Mouse (Mus musculus): ENCODE results near the gene Ankrd33b.
A peak's percentile ranks its signal among the peaks of the same experiment; 100 is the strongest.

Gene Ankrd33b

DNA sequence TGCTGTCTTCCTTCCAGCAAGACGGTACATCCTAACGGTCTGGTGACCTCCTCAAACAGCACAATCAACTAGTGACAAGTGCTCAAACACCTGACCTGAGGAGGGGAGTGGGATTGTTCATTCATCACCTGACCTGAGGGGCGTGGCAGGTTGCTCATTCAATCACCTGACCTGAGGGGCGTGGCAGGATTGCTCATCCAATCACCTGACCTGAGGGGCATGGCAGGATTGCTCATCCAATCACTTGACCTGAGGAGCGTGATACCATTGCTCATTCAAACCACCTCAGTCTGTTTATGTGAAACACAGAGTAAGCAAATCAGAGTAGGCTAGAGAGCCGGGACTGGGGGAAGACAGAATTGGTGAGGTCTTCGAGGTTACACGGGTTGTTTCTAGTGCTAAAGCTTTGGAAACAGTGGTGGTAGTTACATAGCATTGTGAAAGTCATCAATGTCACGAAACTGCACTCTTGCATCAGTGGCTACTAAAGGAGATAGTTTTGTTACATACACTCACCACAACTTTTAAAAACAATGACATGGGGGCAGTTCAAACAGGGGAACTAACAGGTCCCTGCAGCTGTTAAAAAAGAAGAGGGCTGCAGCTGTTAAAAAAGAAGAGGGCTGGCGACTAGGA lies 28.8 kb downstream of the Ankrd33b start:
- ATAC-seq (ENCODE audit: low TSS enrichment): no peak

DNA sequence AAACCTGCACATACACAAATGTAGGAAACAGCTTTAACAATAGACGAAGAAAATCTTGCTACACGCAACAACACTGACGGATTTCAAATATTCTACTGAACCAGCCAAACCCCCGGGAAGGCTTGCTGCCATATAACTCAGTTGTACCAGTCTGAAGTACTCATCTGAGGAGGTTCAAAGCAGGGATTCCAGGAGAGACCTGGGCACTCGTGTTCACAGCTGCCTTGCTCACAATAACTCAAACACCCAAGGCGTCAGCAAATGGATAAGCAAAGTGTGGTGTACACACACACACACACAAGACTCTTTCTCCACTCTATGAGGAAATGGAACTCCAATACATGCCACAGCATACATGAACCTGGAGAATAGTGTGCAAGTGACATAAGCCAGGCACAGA lies 29.5 kb downstream of the Ankrd33b start:
- ATAC-seq (ENCODE audit: low TSS enrichment): no peak

DNA sequence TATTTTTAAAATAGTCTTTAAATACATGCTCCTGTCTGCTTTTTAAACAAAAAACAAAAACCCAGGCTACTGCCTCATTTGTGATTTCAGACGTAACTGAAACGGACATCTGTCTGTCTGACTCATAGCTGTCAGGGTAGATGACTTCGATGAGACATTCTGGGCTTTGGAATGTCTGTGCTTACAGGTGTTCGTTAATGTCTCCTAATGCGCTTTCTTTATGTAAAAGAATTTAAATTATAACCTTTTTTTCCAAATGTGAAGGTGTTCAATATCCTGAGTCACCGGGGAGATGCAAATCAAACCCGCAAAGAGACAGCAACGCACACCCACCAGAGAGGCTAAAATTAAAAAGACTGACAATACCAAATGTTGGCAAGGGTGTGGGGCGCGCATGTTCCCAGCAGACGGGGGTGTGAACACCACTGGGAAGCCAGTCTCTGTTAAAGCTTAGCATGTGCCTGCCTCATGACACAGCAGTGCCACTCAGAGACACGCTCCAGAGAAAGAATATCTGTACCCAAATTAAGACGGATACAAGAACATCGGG lies 30.3 kb downstream of the Ankrd33b start:
- peak; percentile 79 for ATAC-seq (ENCODE audit: low TSS enrichment)

DNA sequence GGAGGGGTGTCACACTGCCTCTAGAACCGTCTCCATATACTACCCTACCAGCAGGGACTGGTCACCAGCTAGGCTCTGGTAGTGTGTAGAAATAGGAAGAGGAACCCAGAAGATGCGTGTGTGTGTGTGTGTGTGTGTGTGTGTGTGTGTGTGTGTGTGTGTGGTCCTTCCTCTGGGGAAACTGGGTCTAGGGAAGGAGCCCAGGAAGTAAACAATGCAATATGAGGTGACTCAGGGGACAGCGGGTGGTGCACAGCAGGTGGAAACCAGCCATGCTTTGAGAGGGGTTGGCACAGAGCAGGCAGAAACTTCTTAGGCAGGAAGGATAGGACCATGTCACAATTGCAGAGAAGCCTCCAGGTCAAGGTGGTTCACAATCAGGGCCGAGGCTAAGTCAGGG lies 30.8 kb downstream of the Ankrd33b start:
- ATAC-seq (ENCODE audit: low TSS enrichment): no peak

DNA sequence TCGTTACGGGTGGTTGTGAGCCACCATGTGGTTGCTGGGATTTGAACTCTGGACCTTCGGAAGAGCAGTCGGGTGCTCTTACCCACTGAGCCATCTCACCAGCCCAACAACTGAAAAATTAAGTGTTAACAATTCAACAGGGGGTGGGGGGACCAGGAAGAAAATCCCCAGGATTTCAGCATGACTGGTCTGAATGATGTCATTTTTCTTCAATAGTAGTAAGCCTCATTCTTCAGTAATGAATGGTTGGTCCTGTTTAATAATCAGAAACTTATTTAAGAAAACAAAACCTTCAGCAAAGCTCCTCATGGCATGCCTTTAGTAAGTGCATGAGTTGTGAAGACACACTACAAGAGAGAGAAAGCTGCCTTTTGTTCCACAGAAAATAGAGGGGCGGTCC lies 32.7 kb downstream of the Ankrd33b start:
- ATAC-seq (ENCODE audit: low TSS enrichment): no peak

DNA sequence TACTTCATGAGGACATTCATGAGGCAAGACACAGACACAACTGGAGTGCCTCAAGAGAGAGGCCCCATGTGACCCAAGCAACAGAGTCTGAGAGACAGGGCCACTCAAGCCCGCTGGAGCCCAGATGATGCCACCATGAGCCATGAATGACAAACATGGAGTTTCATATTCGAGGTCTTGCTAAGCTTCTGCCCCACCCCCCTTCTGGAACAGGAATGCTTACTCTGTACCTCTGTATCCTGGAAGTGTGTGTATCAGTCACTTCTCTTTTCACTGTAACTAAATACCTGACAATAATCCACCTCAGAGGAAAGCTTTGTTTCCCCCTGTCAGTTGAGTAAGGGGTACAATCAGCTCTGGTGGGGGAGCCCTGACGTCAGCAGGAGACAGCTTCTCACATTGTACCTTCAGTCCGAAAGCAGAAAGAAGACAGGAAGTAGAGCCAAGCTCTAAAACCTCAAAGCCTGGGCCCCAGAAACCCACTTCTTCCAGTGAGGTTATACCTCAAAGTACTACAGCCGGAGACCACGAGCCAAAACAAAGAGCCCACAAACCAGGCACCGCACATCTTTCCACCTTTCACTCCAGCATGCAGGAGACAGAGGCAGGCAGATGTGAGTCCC lies 34.9 kb downstream of the Ankrd33b start:
- no peak for ATAC-seq (ENCODE audit: low TSS enrichment)

DNA sequence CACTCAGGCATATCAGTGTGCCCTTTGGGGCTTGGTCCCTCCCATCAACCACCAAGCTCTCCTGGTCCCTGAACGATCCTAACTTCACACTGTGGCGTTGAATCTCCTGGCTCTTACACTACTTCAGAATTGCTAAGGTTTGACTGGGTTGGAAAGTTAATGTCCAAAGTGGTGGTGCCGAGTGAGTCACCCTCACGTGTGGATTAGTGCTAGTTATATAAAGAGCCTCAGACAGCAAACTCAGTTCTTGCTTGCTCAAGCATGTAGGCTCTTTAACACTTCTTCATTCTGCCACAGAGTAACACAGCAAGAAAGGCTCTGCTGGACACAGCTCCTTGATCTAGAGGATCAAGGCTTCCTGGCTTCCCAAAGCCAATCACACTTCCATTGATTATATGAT lies 35.8 kb downstream of the Ankrd33b start:
- peak; percentile 8; the same call in 1 of the 2 replicates for ATAC-seq (ENCODE audit: low TSS enrichment)

DNA sequence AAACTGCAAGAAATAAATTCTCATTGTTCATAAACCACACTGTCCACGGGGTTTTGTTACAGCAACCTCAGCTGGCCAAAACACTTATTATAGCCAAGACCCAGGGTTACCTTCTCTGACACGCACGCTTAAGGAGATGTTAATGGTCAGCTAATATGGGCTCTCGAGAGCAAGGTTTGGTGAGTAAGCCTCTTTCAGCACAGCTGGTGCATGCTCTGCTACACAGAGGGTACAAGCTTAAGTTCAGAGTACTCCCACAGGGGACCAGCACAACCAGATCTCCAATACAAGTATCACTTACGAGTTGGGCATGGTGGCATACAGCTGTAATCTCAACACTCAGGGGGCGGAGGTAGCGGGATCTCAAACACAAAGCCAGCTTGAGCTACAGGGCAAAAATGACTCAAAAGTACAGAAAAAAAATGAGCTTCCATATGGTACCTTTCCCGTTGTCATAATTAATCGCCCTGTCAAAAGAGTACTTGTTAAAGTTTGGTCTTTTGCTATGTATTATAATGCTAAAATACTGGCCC lies 39.4 kb downstream of the Ankrd33b start:
- no peak for ATAC-seq (ENCODE audit: low TSS enrichment)

DNA sequence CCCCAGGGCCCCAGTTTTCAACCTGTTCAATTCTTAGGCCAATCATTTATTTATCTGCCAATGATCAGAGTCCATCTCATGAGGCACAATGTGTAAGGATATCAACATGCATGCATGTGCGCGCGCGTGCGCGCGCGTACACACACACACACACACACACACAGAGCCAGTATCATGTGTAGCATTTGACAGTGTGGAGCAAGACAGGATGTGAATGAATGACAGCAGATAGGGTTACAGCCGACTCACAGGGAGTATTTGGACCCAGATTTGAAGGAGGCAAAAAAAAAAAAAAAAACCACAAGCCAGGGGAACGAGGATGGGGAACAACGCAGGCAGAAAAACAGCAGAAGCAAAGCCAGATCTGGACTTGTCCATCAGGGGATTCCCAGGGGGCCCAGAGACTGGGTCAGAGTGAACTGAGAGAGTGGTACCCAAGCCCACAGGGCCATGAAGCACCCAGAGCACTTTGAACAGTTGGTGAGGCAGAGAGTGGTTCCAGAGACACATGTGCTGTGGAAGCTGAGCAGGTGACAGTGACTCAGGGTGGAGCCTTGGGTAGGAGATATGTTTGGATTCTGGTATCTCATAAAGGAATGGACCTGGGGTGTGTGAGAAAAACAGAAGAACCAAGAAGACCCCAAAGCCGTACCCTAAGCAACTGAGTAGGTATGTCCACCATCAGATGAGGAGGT lies 41.7 kb downstream of the Ankrd33b start:
- ATAC-seq (ENCODE audit: low TSS enrichment): 0 out of 2 replicates have a peak, but pooled peaks have one; percentile 8

DNA sequence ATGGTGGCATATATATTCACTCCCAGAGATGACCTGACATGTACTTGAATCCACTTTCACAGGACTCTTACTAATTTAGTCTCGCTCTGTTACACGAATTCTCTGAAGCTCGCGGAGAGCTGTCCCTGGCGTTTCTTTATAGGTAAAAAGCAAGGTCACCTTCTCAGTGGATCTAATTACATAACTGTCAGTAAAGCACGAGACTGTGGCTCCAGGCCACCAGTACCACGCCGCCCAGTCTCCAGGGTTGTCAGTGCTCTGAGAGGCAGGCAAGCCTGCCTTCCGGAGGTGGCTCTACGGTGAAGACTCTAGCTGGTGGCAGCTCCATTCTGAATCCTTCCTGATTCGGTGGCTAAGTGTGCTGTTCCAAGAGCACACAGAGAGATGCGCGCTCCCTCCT lies 43.0 kb downstream of the Ankrd33b start:
- ATAC-seq (ENCODE audit: low TSS enrichment): peak; percentile 36

DNA sequence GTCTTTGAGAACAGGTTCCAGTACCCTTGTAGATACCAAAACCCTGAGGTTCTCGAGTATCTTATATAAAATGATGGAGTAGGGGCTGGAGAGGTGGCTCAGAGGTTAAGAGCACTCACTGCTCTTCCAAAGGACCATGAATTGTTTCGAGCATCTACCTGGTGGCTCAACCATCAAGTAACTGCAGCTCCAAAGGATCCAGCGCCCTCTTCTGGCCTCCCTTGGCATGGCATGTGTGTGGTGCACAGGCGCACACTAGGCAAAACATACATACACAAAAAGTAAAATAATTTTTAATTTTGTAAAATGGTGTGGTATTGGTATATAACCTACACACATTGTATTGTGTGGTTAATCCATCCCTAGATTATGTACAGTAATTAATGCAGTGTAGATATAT lies 43.8 kb downstream of the Ankrd33b start:
- ATAC-seq (ENCODE audit: low TSS enrichment): no peak

DNA sequence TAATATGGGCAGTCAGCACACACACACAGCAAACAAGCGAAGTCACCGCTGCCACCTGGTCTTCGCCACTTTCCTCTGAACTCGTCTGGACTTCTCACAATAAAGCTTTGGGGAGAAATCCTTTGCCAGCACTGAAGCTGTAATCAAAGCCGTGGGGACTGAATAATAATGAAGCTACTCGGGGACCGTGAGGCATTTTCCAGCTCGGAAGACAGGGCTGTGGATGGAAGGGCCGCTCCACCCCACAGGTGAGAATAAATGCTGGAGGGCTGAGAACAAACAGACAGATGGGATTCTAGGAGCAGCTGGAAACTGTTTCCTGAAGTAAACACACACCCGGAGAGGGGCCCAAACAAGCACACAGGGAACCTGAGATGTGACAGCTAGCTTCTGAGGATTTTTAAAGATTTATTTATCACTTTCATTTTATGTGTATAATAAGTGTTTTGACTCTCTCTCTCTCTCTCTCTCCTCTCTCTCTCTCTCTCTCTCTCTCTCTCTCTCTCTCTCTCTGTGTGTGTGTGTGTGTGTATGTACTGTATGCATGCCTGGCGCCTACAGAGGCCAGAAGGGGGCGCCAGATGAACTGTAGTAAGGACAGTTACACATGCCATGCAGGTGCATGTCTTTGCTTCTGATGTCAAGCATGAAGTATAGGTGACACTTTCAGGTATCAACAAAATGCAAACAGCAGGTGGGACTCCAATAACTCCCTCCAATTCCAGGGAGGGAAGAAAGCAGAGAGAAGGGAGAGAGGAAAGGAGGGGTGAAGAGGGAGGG lies 46.7 kb downstream of the Ankrd33b start:
- no peak for ATAC-seq (ENCODE audit: low TSS enrichment)

DNA sequence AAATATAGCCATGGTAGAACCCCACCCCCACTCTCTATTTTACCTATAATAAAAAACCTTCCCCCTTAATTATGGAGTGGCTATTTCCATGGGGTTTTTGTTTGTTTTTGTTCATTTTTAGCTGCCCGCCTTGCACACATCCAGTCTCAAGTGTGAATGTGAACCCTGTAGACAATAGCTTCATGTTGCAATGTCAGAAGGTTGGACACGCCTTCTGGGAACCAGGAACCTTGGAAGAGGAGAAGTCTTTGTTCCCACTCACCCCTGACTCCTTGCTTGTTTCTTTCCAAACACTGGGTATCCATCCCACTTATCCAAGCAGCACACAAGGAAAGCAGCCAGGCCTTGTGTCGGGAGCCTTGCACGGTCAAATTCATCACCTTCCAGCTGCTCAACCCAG lies 48.5 kb downstream of the Ankrd33b start:
- no peak for ATAC-seq (ENCODE audit: low TSS enrichment)

DNA sequence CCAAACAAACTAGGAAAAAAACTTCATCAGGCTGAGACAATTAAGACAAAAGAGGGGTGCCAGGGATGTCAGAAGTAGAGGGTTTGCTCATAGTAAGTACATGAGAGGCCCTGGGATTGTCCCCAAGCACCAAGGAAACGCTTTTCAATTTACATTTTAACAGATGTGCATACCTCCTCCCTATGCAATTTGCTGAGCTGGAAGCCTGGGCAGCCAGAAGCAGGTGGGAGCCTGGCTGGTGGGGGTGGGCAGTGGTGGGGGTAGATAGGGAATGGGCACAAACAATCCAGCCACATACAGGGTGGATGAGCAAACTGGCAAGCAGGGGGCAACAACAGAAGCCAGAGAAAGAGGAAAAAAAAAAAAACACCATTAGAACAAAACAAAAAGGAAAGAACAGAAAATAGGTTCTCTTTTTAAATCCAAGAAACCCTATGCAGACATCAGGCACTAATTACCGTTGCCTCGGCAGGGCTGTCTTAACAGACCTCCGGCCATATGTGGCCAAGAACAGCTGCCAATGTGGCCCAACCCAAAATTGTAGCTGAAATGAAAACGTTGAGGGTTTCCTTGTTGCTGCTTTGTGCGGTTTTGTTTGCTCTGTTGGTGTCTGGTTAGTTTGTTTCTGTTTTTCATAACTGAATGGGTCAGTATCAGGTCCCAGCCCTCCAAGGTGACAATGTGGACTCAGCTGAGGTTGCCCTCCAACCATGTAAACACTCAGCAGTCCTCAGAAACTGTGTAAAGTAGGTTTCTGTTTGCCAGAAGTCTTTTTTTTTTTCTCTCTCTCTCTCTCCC lies 49.2 kb downstream of the Ankrd33b start:
- no peak for ATAC-seq (ENCODE audit: low TSS enrichment)

DNA sequence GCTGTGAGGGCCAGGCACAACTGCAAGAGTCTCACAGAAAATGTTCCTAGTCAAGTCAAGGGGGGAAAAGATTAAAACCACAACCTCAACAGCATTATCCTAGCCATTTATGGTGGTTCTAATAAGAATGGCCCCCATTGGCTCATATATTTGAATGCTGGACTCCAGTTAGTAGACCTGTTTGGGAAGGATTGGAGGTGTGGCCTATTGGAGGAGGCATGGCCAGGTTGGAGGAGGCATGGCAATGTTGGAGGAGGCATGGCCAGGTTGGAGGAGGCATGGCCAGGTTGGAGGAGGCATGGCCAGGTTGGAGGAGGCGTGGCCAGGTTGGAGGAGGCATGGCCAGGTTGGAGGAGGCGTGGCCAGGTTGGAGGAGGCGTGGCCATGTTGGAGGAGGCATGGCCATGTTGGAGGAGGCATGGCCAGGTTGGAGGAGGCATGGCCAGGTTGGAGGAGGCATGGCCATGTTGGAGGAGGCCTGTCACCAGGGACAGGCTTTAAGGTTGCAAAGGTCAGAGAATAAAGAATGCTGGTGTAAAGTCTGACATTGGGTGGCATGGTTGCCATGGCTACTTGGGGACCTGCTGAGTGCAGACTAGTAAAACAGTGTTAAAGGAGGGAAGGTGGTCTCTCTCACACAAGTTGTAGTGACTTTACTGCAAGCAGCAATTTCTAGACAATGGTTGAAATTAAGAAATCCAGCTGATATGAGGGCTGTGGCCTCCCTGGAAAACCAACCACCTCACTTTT lies 50.3 kb downstream of the Ankrd33b start:
- no peak for ATAC-seq (ENCODE audit: low TSS enrichment)

DNA sequence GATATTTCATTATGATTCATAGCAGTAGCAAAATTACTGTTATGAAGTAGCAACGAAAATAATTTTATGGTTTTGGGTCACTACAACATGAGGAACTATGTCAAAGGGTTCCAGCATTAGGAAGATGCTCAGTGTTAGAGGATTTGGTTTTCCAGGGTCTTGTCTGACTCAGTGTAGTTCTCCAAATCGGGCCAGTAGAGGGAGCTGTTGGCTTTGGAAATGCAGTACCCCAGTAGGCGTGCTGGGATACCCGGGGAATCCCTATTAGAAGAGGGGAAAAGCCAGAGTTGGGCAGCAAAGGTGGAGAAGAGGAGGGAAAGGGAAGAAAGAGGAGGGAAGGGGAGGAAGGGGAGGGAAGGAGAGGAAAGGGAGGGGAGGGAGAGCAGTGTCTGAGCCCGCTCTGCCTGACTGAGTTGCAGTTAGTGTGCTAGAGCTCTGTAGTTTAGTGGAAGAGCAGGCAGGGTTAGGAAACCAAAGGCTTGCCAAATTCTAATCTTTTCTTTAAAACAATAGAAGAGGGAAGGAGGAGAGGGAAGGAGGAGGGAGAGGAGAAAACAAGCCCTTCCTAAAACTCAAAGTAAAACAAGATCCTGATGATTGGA lies 51.8 kb downstream of the Ankrd33b start:
- peak; percentile 70 for ATAC-seq (ENCODE audit: low TSS enrichment)

DNA sequence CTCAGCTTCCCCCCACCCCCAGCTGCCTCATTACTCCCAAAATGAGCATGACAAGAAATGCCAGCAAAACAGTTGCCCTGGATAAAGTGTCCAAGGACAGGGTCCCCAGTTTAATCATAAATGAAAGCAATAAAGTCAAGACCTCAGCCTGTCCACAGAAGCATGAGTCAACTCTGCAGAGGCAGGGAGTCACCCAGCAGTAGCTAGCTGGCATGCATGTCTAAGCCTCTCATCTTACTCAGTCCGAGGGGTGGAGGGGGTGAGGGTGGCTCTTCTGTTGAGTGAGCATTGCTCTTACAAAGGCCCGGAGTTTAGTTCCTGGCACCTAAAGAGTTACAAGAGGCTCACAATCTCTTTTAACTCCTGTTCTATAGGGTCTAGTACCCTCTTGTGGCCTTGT lies 55.5 kb downstream of the Ankrd33b start:
- ATAC-seq (ENCODE audit: low TSS enrichment): no peak

DNA sequence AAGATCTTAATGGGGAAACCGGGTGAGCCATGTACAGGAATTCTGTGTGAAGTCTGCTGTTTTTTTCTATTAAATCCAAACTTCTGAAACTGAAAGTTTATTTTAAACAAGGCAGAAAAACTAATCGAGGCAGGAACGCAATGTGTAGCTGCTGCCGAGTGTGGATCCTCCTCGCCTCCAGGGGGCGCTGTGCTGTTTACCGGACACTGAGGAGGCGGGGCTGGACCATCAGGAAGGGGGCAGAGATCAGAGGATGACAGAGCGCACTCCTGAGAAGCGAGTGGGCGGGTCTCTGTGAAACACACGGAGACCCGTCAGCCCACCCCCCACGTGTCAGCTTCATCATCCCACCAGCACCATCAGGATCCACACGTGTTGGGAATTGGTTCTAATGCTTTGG lies 58.0 kb downstream of the Ankrd33b start:
- no peak for ATAC-seq (ENCODE audit: low TSS enrichment)

DNA sequence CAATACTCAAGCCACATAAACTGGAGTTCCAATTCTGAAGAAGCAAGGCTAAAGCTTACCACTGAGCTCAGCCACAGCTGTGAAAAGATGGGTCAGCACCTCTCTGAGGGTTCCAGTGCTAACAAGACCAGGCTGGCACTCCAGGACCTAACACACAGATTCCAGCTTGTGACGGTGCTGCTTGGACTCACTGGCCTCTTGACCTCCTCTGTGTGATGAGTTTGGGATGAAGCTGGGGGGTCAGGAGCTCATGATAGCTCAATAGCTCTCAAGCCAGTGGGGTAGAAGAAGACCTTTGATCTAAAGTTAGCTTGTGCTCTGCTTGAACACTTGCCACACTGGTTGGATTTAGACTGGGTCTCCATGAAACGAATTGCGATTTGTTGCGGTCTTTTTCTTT lies 60.8 kb downstream of the Ankrd33b start:
- ATAC-seq (ENCODE audit: low TSS enrichment): no peak

DNA sequence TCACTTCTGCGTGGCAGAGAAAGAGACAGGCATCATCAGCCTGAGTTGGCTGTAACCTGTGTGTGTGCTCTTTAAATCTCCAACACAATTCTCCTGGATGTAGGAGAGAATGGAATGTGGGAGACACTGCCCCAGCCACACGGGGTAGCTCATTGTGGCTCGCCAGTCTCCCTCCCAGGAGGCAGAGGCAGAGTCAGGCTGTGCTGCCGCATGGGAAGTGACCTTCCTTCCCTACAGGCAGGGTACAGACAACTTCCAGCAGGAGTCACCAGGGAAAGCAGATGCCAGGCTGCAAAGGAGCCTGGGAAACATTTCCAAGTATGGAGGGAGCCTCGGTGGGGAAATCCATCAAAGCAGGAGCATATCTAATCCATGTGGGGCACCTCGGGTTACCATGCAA lies 62.3 kb downstream of the Ankrd33b start:
- ATAC-seq (ENCODE audit: low TSS enrichment): peak; percentile 33
